Mouse (Mus musculus) common myeloid progenitor, adult 5-6 weeks (primary cell): ENCODE results near the gene Wdr72. TPM values are rescaled to one million over a fixed set of nuclear protein-coding genes. Genes with fewer than 3 reads are reported as not detected.

Experiments
- ATAC-seq: replicated peaks from 2 replicates; pipeline ENCODE4 v1.8.0; 2016; ENCODE audit warnings: low read depth, mild to moderate bottlenecking, moderate TSS enrichment, inconsistent platforms; ENCODE audit not compliant: poor library complexity, severe bottlenecking
- total RNA-seq: library from RNA; stranded (forward); fragments of 200-1000, 187-1606 nt; gene quantifications from 2 replicates; pipeline ENCODE4 v1.2.3, GENCODE M21; 2017

Wdr72 gene
- not detected in 2 replicates for total RNA-seq

DNA sequence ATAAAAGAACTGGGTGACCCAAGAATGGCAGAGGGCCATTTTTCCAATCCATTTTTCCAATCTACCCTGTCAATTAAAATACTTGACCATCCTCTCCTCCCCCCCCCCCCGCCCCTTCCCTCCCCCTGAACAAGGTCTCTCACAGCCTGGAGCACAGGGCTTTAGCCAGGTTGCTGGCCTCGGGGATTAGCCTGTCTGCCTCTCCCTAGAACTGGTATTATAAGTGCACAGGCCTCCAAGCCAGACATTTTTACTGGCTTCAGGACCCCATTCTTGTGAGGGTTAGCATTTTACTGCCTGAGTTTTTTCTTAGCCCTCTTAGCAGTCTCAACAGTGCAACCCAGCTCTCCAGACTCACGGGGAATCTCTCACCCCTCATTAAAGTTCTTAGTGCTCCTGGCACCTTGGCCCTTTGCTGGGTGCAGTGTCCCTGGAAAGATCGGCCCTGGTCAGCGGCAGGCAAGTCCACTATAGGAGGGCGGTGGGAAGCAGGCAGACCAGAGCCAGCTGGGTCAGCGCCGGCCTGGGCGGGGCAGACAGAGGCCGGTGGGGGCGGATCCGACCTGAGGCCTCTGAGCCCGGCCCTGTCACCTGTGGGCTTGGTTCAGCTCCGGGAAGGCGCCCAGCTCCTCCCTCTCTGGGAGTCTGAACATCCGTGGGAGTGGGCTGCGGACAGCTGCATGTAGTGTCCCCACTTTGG is at the start of gene Wdr72:
Gene Wdr72 (plus strand): TSS at position 596 of the 700 bp plus-strand sequence.
- no peak for ATAC-seq

- peak; percentile 63; the same call in 1 of the 2 replicates for ATAC-seq
Measured at GRCm38 (mm10) chr9:74066278-74066677, 43.9 kb upstream of the Wdr72 start.

GRCm38 (mm10) chr9:74066766-74067165 is 43.4 kb upstream of the Wdr72 start:
- ATAC-seq, result no peak

DNA sequence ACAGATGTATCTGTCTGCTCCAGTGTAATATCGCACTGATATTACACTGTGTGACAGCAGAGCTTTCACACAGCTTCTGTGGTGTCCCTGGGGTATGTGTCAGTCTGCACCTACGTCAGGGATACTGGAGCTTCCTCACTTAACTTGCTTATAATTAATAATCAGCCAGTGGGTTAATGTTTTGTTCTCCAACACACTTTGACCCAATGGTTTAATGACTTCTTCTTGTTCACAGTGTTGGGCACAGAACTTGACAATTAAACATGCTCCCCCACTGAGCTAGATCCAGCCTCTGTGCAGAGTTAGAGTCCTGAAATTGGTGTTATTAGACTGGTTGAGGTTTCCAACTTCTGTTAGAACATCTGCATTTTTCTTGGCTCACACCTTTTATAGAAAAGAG is 34.2 kb upstream of the Wdr72 start:
- no peak for ATAC-seq

GRCm38 (mm10) chr9:74078458-74078857 is 31.7 kb upstream of the Wdr72 start:
- ATAC-seq, result no peak

GRCm38 (mm10) chr9:74080241-74080640 is 29.9 kb upstream of the Wdr72 start:
- no peak for ATAC-seq

- no peak for ATAC-seq
Measured at GRCm38 (mm10) chr9:74101591-74101990, 8.6 kb upstream of the Wdr72 start.

- ATAC-seq, result no peak
Measured at GRCm38 (mm10) chr9:74102615-74103014, 7.5 kb upstream of the Wdr72 start.

DNA sequence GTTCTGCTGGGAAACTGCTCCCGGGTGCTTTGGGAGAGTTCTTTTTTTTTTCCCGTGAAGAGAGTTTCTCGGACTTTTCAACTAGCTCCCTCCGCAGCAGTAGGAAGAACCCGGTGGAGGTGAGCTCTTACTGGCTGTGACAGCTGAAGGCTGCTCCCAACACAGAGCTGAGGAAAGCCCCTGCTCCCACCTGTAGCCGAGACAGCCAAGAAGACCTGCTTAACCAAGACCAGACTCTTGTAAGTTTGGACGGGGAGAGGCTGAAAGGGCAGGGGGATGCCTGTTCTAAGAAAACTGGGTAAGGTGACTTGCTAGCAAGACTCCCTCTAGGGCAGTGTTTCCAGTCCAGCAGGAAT is 283 bp downstream of the Wdr72 start:
- no peak for ATAC-seq

DNA sequence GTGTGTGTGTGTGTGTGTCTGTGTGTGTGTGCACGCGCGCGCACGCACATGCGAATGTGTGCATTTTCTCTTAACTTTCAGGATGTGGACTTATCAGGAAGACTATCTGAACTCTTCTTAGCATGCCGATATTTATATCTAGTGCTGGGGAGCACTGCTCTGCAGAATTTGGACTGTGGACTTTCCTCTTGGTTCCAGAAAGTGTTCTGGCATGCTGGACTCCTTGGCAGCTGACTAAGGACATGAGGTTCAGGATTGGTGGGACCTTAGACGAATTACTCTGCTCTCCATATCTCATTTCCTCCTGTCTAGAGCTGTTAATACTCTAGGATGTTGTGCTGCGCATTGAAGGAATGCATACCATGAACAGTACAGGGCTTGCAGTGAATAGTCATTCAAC is 2.4 kb downstream of the Wdr72 start:
- no peak for ATAC-seq

- ATAC-seq, result peak; percentile 42; the same call in 1 of the 2 replicates
Measured at GRCm38 (mm10) chr9:74126222-74126621, 16.1 kb downstream of the Wdr72 start.

GRCm38 (mm10) chr9:74134010-74134409 is 23.9 kb downstream of the Wdr72 start:
- no peak for ATAC-seq

GRCm38 (mm10) chr9:74141864-74142263 is 31.7 kb downstream of the Wdr72 start:
- ATAC-seq, result peak; percentile 96

- no peak for ATAC-seq
Measured at GRCm38 (mm10) chr9:74142705-74143104, 32.5 kb downstream of the Wdr72 start.

GRCm38 (mm10) chr9:74145203-74145602 is 35.0 kb downstream of the Wdr72 start:
- ATAC-seq, result no peak

- no peak for ATAC-seq
Measured at GRCm38 (mm10) chr9:74148306-74148705, 38.1 kb downstream of the Wdr72 start.

- ATAC-seq, result no peak
Measured at GRCm38 (mm10) chr9:74160361-74160933, 50.3 kb downstream of the Wdr72 start.

DNA sequence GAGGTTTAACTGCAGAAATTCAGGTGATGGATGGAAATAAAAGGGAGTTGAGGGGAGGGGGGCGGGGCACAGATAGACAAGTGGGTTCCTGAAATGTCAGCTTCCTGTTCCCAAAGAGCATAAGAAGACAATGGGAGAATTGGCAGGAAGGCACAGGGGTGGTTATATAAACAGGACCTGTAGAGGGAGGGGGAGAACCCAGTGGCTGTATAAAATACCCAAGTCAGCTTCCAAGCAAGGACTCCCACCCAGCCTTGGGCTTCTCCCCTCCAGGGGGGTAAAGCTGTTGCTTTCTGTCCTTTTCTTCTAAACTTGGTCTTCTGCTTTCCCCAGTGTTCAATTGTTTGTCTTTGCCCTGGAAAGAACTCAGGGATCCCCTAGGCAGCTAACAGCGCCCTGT is 55.5 kb downstream of the Wdr72 start:
- no peak for ATAC-seq

DNA sequence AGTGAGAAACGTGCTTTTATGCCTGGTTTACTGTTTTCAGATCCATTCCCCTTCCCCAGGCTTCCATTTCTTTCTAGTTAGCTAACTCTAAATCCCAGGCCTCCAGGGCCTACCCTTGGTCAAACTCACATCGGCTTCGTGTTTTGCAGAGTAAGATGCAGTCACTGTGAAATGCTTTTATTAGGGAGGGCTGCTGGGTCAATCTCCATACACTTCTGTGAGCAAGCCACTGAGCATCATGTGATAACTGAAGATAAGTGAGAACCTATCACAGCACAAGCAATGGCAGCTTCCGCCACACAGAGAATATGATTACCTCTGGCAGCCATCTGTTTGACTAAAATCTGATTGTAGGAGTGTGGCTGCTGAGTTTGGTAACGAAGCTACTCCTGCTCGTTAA is 59.7 kb downstream of the Wdr72 start:
- no peak for ATAC-seq

GRCm38 (mm10) chr9:74186748-74187400 is 76.7 kb downstream of the Wdr72 start:
- ATAC-seq, result no peak

- no peak for ATAC-seq
Measured at GRCm38 (mm10) chr9:74187401-74188029, 77.4 kb downstream of the Wdr72 start.
